Mouse (Mus musculus): ENCODE results near the gene Gsx2. TPM values are rescaled to one million over a fixed set of nuclear protein-coding genes. Genes with fewer than 3 reads are reported as not detected.
A peak's percentile ranks its signal among the peaks of the same experiment; 100 is the strongest.

The Gsx2 gene
- total RNA-seq (2021) = under 1 TPM in 1 of 2 experiments, not detected in 1; 0.39 TPM
- long read RNA-seq, experiment 1, partial matches to known transcripts = 0 of 2 reads
- long read RNA-seq, experiment 1, other reads (novel, unspliced or antisense) = 0 of 2 reads
- long read RNA-seq, experiment 2, partial matches to known transcripts = 0 of 3 reads
- long read RNA-seq, experiment 2, other reads (novel, unspliced or antisense) = 1 of 3 reads

DNA sequence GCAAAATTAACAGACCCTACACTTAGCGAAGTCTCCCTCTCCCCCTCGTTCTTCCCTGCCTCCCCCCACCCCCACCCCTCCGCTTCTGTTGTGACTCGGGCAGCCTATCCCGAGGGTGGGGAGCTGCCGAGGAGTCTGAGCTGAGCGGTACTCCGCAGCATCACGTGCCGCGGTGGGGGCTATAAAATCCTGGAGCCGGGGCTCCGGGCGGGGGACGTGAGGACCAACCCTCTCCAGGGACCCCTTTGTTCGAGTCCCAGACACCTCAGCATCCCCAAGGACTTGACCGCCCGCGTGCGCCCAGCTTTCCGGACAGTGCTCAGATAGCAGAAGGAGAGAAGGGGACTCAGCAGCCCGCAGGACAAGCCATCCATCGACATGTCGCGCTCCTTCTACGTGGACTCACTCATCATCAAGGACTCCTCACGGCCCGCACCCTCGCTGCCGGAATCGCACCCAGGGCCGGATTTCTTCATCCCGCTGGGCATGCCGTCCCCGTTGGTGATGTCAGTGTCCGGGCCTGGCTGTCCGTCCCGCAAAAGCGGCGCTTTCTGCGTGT lies at the start of gene Gsx2:
TSS of gene Gsx2 (plus strand) at position 219 of the 559 bp plus-strand sequence.
- no peak for DNase-seq (ENCODE audit: low spot score in 2 of 2)

GRCm38 (mm10) chr5:75035475-75035874 lies 39.9 kb upstream of the Gsx2 start:
- DNase-seq (ENCODE audit: low spot score in 2 of 2) = no peak

DNA sequence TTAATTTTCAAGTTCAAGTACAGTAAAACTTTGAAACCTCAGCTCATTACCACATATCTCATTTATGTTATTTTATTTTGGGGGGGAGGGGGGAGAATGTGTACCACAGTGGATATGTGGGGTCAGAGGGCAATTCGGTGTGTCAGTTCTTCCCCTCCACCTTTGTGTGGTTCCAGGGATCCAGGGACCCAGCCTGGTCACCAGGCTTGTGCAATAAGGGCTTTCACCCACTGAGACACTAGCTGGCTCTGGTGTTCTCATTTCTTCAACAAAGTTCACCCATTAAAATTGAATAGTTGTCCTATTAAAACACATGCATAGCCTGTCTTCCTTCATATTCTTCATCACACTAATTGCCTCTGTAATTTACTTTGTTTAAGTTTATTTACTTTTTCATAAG lies 36.1 kb upstream of the Gsx2 start:
- DNase-seq (ENCODE audit: low spot score in 2 of 2) = no peak

GRCm38 (mm10) chr5:75043011-75043445 lies 32.4 kb upstream of the Gsx2 start:
- DNase-seq (ENCODE audit: low spot score in 2 of 2) = no peak

GRCm38 (mm10) chr5:75043621-75044301 lies 31.6 kb upstream of the Gsx2 start:
- no peak for DNase-seq (ENCODE audit: low spot score in 2 of 2)

DNA sequence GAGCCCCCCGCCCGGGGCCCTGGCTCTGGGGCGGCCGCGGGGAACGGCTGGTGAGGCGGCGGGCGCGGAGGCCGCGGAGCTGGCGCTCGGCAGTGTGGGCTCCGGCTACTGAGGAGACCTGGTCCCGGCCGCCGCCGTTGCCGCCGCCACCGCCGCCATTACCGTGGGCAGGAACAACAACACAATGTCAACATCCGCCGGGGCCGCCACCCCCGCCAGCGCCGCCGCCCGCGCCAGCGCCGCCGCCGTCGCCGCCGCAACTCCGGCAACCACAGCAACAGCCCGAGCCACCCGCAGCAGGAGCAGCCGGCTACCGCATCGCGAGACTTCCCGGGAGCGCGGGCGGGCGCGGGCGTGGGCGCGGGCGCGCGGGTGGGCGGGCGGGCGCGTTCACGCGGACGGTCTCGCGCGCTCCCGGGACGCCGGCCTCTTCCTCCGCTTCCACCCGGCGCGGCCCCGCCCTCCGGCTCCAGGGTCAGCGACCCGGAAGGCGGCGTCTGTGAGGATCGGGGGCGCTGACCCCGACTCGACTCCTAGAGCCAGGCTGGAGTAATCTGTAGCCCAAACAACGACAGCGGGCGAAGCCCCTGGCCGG lies 31.0 kb upstream of the Gsx2 start, which contains the start of gene Chic2:
TSS of gene Chic2 (minus strand) at position 465 of the 595 bp plus-strand sequence.
- peak; percentile 78 to 87 for DNase-seq (ENCODE audit: low spot score in 2 of 2)

DNA sequence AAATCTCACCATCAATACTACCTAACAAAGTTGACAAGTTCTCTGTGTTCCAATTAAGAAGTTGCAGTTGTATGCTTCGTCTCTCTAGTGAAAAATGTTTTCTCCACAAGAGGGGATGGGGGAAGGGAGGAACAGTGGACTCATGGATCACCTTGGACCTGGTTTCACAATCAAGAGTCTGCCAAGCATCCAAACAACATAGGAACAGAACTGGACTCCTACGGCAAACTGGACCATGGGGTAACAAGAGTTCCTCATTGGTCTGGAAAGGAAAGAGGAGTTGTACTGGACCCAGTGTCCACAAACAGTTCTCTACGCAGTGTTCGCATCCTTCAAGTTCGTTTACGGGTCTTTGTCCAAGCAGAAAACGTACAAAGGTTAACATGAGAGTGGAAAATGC lies 30.0 kb upstream of the Gsx2 start:
- no peak for DNase-seq (ENCODE audit: low spot score in 2 of 2)

DNA sequence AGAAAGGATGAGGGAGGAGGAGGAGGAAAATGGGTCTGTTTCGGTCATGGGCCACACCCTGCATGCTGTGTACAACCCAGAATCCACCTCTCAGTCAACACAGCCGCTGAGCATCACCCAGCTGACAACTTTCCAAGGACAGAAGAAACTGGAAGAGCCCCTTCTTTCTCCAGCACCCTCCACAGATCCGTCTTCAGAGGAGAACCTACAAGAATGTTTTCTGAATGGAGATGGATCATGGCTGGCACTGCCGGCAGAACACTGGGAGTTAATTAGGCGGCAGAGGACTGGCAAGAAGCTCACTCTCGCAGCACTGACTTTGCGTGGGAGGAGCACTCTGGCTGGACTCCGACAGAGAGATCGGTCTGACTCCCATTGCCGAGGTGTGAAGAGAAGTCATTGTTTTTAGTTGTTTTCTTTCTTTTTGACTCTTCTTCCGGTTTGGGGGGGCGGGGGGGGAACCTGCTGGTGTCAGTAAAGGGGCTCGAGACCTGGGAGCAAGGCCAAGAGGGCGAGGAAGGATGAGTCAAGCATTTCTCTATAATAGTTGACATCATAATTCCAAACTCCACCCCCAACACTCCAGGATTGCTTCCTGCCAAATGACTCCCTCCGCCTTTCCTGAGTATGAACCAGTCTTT lies 28.6 kb upstream of the Gsx2 start:
- DNase-seq (ENCODE audit: low spot score in 2 of 2) = no peak

- DNase-seq (ENCODE audit: low spot score in 2 of 2) = no peak
Measured at GRCm38 (mm10) chr5:75051109-75051508, 24.3 kb upstream of the Gsx2 start.

DNA sequence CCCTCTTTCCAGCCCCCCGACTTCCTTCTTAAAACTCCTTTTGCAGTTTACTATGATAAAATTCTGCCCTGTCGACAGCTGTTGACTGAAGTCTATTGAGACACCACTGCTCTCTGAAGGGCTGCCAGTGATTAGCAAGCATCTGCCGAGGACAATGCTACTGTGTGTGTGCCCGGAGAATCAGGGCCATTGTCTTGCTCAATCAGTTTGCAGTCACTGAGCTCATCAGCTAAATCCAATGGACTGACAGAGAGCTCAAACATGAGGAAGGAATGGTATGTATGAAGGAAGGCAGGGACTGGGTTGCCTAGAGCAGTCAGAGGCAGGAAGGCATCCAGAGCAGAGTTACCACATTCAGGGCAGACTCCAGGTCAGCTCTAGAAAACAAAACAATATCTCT lies 12.2 kb upstream of the Gsx2 start:
- no peak for DNase-seq (ENCODE audit: low spot score in 2 of 2)

- no peak for DNase-seq (ENCODE audit: low spot score in 2 of 2)
Measured at GRCm38 (mm10) chr5:75066715-75067114, 8.7 kb upstream of the Gsx2 start.

DNA sequence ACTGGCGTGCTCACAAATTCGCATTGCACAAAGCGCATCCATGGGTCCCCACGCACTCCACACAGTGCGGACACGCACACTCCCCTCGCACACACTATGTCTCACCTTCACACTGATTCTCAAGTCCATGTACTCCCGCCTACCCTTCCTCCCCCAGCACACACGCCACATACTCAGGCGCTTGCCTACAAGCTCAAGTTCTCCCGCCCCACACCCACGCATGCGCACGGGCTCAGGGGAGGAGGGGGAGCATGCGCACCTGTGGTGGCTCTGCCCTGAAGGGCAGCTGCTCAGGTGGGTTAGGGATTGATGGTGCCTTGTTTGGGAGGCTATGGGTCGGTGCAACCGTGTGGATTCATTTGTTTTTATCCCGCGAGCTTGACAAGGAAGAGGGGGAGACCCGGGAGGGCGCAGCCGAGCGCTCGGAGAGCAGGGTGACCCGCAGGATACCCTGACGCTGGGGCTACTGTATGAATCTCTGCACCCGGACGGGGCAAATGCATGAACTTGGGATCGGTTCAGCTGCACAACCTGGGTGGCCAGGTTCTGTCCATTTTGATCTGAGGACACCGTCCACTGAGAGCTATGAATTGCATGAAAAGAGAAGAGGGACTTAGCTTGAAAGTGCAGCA lies 8.2 kb upstream of the Gsx2 start:
- no peak for DNase-seq (ENCODE audit: low spot score in 2 of 2)

DNA sequence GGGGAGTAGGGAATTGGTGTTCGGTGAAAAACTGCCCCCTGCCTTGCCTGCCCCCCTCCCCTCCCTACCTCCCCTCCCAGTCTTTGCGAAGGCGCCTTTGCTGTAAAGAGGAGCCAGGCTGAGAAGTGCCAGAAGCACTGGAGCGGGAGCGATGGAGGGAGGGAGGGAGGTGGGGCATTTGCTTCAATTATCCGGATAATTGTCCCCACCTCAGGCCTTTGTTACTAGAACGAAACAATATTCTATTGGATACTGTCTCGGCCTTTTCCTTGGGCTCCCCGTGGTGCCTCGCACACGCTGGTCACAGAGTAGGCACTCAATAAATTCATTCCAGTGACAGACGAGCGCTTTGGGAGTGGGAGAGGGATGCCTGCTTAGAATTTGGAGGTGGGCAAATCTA lies 5.3 kb upstream of the Gsx2 start:
- DNase-seq (ENCODE audit: low spot score in 2 of 2) = no peak

DNA sequence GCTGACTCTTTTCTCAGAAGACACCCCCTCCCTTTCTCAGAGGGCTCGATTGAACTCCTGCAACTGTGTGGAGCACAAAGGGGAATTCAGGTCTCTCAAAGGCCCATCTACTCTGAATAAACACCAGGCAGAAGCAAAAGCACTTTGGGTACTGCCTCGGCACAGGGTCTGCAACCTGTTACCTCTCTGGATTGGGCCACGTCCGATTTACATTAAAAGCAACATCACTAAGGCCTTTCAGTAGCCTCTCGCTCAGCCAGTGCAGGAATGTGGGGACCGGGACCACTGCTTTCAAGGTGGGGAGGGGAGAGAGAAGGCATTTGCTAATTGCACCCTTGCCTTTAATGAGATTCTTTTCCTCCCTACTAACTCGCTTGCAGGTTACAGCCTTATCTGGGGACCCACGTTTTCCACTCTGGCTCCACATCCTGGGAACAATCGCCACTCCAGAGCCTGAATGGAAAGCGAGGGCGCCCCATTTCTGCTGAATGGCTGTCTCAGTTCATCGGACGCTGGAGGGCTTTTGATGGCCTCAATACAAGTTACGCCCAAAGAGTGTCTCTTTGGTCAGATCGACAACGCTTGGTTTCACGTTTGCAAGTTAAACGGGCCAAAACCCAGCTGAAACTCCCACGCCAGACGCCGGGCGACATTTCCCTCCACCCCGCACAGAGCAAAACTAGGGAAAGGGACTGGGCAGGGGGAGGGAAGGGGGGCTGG lies 4.6 kb upstream of the Gsx2 start:
- DNase-seq (ENCODE audit: low spot score in 2 of 2) = no peak

DNA sequence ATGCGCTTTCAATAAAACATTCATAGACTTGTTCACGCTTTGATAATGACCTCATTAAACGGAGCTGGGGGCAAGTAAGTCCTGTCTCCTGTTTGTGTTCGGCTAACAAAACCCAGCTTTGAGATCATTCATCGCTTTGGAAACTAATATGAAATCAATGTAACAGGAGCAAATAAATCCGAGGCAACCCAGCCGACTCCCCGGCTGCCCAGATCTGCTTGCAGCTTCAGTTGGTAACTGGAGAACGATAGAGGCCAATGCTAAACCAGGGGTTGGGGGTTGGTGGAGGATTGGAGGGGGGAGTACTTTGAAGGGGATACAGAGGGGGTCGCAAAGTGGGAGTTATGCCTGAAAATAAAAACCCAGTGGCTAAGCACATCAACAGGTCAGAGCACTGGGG lies 3.5 kb upstream of the Gsx2 start:
- no peak for DNase-seq (ENCODE audit: low spot score in 2 of 2)

GRCm38 (mm10) chr5:75072532-75072931 lies 2.9 kb upstream of the Gsx2 start:
- no peak for DNase-seq (ENCODE audit: low spot score in 2 of 2)

- no peak for DNase-seq (ENCODE audit: low spot score in 2 of 2)
Measured at GRCm38 (mm10) chr5:75073167-75073566, 2.2 kb upstream of the Gsx2 start.

GRCm38 (mm10) chr5:75073684-75074083 lies 1.7 kb upstream of the Gsx2 start:
- no peak for DNase-seq (ENCODE audit: low spot score in 2 of 2)

DNA sequence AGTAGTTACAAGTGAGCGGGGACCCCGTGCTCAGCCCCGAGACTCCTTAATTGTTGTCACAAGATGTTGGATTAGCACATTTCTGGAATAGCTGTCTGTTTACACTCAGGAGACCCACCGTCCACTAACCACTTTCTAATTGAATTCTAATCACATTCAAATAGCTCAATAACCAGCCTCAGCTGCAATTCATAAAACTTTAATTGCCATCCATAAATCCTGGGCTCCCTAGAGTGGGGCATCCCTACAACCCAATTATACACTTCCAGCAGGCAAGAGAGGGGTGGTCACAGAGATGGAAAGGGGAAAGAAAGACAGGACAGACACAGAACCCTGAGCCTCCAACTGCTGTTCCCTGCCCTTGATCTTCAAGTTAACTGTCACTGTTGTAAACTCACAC lies 1.3 kb upstream of the Gsx2 start:
- DNase-seq (ENCODE audit: low spot score in 2 of 2) = no peak

GRCm38 (mm10) chr5:75074537-75075382 lies 641 bp upstream of the Gsx2 start:
- no peak for DNase-seq (ENCODE audit: low spot score in 2 of 2)

All from layer of hippocampus, postnatal 14 days (tissue).